Mouse (Mus musculus): ENCODE data around the gene Myo1h.

The Myo1h gene

DNA sequence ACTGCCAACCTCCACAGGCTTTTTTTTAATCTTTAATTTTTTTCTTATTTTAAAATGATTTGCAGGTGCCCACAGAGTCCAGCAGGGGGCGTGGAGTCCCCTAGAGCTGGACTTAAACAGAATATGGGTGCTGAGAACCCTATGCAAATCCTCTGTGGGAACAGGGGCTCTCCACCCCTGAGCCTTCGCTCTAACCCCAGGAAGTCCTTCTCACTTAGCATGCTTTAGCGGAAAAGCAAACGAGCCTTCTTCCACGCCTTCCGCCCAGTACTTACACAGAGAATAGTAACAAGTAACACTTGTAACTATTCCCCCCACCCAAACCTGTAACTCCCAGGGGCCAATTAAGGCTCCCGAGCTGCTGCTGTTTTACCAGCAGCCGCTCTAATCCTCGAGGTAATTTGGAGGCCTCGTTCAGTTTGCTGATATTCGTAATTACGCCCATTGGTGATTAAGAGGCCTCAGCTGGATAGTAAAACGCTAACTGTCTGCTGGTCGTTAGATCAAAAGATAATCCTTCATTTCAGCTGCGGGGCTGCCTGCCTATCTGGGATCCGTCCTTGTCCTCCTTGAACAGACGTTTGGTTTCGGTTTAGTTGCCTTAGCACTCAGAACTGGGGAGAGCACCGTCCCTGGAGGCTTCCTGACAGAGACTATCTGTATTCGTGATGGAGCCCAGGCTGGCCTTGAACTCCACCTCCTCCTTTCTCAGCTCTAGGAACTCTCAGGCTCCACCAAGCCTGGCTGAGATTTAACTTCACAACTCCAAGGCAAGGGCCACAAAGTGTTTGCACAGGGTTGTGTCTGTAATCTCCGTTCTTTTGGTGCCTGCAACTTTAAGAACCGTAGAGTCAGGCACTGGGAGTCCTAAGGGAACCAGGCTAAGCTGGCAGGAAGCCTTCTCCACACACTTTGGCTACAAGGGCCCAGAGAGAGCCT lies 8.0 kb downstream of the Myo1h start:
- no peak for DNase-seq (ENCODE audit: low spot score)

GRCm38 (mm10) chr5:114298212-114298894 lies 9.4 kb downstream of the Myo1h start:
- no peak for DNase-seq (ENCODE audit: low spot score)

GRCm38 (mm10) chr5:114299156-114299855 lies 10.3 kb downstream of the Myo1h start:
- no peak for DNase-seq (ENCODE audit: low spot score)

DNA sequence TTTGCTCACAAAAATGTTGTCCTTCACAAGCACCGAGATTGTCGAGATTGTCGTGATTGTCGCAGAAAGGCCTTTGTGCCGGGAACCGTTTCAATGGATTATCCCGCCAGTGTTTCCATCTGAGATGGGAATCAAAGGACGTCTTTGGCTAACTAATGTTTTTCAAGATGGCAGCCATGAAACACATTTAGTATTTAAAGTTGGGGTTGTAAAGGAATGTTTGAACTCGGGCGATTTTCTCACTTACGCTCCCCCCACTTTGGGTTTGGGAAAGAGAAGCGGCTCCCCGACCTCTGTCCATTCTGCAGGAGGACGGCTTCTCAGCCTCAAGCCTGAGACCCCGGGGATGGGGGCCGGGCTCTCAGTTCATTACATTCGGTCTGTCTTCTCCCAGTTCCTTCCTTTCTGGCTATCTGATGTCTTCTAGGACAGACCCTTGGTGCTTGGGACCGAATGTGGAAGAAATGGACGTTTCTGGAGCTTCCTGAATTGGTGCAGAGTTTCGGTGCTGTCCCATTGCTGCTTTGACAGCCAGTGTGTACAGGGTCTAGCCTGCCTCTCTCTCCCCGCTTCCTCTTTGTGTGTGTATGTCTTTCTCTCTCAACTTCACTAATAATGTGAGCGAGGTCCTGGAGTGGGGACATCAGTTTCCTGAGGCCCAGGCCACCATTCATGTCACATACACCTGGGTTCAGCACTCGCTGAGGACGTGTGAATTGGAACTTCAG lies 11.1 kb downstream of the Myo1h start:
- no peak for DNase-seq (ENCODE audit: low spot score)

- DNase-seq (ENCODE audit: low spot score) = no peak
These were observed 14.2 kb downstream of the Myo1h start for GRCm38 (mm10) chr5:114303166-114303565.

- DNase-seq (ENCODE audit: low spot score) = no peak
These were observed 17.5 kb downstream of the Myo1h start for GRCm38 (mm10) chr5:114306496-114306895.

- peak; percentile 17 for DNase-seq (ENCODE audit: low spot score)
These were observed 20.1 kb downstream of the Myo1h start for GRCm38 (mm10) chr5:114308765-114309679.

GRCm38 (mm10) chr5:114309680-114310036 lies 20.7 kb downstream of the Myo1h start:
- DNase-seq (ENCODE audit: low spot score) = no peak

DNA sequence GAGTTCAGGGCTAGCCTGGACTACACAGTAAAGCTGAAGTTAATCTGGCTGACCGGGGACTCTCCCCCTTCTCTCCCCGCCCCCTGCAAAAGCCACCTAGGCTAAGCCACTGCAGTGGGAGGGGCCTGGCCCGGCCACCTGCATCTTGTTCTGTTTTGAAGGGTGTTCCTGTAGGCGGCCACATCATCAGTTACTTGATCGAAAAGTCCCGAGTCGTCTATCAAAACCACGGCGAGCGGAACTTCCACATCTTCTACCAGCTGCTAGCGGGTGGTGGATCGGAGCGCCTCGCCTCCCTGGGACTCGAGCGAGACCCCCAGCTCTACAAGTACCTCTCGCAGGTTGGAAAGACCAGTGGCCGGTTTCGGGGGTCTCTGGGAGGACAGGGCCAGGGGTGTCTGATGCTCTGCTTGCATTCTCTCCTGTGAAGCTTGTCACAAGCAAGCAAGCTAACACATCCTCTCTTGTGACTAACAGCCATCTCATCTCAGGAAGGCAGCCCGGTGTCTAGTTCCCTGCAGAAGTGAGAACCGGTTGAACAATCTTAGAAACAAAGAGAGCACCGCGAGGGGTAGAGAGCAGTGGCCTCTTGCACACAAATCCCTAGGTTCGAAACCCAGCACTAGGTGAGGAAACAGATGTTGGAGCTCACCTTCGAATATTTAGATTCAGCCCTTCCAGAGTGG lies 34.3 kb downstream of the Myo1h start:
- DNase-seq (ENCODE audit: low spot score) = no peak

- DNase-seq (ENCODE audit: low spot score) = no peak
These were observed 35.0 kb downstream of the Myo1h start for GRCm38 (mm10) chr5:114323791-114324507.

DNA sequence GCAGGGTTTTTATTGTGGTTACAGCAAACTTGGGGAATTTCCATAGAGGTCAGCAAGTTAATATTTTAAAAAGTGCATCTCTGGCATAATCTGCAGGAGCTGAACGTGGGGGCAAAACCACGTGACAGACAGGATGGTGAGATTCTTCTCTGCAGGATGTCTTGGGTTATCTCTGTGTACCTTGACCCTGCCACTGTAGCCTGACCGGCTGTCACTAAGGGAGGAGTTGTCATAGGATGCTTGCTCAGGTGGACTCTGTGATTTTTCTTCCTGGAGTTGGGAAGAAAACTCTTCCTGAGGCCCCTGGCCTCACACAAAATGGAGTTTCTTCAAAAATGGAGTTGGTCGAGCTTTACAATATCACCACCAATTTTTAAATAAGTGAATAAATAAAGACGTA lies 54.0 kb downstream of the Myo1h start:
- DNase-seq (ENCODE audit: low spot score) = no peak

DNA sequence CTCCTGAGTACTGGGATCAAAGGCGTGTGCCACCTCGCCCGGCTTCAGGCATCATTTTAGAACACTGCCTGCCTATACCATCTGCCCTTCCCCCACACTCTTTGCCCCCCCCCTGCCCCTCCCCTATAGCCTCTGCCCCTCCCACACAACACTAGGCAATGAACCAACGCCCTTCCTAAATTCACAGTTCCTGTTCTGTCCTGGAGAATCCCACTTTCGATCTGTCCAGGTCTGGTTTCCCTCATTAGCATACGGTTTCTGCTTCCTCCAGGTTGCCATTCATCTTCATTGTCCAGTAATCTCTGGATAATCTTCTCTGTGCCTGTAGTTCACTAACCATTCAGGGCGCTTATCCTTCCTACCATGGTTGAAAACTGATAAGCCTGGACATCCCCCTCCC lies 54.6 kb downstream of the Myo1h start:
- no peak for DNase-seq (ENCODE audit: low spot score)

GRCm38 (mm10) chr5:114345538-114345937 lies 56.6 kb downstream of the Myo1h start:
- no peak for DNase-seq (ENCODE audit: low spot score)

- no peak for DNase-seq (ENCODE audit: low spot score)
These were observed 58.0 kb downstream of the Myo1h start for GRCm38 (mm10) chr5:114347005-114347404.

DNA sequence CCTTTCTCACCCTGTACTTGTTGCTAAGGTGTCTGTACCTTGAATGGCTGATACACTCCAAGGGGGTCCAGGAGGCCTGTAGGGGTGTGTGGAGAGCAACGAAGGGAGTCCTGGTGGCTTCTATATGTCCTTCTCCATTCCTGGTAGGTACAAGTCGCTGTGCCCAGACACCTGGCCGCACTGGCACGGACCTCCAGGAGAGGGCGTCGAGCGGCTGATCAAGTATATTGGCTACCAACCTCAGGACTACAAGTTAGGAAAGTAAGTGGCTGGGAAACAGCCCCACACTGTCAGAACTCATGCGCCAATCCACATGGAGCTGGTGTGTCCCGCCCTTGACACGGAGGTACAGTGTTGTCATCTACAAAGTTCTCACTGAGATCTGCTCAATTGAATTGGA lies 62.5 kb downstream of the Myo1h start:
- DNase-seq (ENCODE audit: low spot score) = no peak

DNA sequence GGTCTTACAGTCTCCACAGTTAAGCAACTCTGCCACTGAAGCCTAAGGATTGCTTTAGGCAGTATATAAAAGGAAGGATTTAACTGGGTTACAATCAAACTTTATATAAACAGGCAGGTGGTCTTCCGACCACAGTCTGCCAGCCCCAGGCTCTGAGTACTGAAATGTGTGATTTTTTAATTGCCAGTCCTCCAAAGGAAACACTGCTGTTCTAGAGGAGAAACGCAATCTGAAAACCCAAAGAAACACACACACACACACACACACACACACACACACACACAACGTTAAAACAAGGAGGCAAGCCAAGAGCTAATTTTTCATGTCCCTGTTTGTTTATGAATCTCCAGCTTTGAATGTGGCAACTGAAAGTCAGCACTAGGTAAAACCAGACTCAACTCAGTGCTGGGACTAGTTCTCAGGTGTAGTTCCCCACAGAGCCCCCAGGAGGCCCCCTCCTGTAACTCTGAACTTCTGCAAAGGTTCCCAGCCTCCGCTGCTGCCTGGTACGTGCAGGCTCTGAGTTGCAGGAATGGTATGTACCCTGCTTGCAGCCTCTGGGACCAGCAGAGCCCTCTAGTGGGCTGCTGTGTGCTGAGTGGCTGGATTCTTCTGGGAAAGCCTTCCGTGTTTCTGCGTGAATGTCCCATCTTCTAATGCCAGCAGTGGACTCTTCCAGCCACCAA lies 67.4 kb downstream of the Myo1h start:
- peak; percentile 25 for DNase-seq (ENCODE audit: low spot score)

- no peak for DNase-seq (ENCODE audit: low spot score)
These were observed 68.2 kb downstream of the Myo1h start for GRCm38 (mm10) chr5:114356936-114357751.

DNA sequence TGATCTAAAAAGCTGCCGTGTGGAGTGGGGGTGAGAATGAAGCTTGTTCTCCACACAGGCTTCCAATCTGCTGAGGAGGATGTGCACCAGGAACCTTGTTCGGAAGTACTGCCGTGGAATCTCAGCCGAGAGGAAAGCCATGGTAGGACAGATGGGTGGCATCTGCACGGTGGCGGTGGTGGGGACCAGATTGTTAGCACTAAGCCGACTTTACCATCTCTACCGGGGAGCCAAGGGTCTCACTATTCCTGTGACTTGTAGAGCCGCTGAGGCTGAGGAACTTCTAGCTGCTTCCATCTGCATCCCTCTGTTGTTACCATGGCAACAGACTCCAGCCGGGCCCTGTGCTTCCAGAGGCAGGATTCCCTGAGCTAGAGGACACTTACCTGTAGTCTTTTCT lies 69.9 kb downstream of the Myo1h start:
- peak; percentile 27 for DNase-seq (ENCODE audit: low spot score)
